Mouse (Mus musculus): ENCODE data around the gene Kmt2c.
"Not testable (repeated sequence)": the region's sequence is repeated elsewhere in the genome, so short reads cannot be mapped to it uniquely, and the experiment has no call there.

Gene Kmt2c

DNA sequence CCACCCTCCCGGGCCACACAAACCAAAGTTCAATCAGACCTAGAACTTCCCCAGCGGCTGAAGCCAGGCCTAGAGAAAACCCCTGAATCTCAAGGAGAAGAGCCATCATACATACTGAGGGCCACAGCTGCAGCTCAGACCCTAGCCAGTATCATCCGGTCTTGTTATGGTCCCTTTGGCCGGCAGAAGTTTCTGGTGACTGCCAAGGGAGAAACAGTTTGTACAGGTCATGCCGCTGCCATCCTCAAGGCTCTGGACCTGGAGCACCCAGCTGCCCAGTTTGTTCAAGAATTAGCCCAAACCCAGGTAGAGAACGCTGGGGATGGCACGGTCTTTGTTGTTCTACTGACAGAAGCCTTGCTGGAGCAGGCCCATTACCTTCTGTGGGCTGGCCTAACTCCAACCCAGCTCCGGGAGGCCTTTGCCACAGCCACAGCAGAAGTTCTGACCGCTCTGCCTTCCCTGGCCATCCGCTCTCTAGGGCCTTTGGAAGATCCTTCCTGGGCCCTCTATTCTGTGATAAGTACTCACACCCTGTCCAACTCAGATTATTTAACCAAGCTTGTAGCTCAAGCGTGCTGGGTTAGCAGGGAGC, 17.8 kb upstream of the Kmt2c start:
- DNase-seq (ENCODE audit: low read depth, low spot score): no peak

GRCm38 (mm10) chr5:25515767-25516166, 17.2 kb upstream of the Kmt2c start, which contains the start of gene Cct8l1:
Gene Cct8l1, plus strand, starts transcription at chr5:25516067.
- no peak for DNase-seq (ENCODE audit: low read depth, low spot score)

DNA sequence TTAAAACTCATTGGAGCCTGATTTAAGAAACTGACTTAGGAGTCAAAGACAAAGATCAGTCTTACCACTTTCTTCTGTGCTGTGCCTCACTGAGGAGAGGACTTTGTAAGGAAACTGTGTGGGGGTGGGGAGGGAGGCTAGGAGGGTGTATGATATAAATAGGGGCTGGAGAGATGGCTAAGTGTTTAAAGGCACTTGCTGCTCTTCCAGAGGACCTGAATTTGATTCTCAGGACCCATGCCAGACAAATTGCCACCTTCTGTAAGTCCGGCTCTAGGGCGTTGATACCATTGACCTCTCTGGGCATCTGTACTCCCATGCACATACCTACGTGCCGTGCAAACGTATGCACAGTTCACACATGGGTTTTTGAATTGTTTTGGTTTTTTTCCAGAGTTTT, 7.5 kb upstream of the Kmt2c start:
- no peak for DNase-seq (ENCODE audit: low read depth, low spot score)

DNA sequence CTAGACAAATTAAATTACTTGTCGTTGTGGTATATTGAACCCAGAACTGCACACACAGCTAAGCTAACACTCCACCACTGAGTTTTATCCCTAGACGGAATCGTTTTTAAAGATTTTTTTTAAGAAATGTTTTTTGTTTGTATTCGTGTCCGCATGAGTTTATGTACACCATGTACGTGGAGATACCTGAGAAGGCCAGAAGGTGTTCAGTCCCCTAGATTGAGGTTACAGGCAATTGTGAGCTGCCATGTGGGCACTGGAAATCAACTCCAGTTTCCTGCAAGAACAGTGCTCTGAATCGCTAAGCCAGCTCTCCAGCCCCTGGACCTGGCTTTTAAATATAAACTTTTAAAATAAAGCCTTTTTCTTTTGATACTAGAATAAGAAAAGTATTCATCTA, 2.1 kb upstream of the Kmt2c start:
- DNase-seq (ENCODE audit: low read depth, low spot score): no peak

- DNase-seq (ENCODE audit: low read depth, low spot score): peak; percentile 90
Measured at GRCm38 (mm10) chr5:25499423-25500398, 1.1 kb upstream of the Kmt2c start.

GRCm38 (mm10) chr5:25498821-25499422, 339 bp upstream of the Kmt2c start:
- peak; percentile 68 for DNase-seq (ENCODE audit: low read depth, low spot score)

DNA sequence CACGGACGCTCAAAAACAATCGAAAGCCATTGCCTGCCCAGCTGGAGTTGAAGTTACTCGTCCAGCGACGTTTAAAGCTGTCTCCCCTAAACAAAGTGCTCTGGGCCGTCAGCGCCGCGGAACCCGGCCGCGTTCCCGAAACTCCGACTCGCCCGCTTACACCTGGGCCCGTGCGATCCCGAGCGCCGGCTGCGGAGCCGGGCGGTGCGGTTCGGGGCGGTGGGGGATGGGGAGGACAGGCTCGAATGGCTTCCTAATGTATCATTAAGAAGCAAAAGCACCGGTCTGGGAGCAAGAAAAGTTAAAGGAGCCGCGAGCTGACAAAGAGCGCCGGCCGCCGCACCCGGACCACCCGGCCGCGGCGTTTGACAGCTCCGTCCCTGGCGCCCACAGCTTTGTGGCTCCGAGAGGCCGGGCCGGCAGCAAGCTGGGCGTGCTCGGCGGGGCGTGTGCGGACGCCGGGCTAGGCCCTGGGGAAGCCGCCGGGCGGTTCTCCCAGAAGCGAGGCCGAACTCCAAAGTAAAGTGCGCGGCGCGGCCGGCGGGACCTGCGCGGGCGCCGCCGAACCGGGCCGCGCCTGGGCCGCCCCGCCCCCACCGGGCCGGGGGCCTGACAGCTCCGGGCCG, 750 bp downstream of the Kmt2c start:
- no peak for DNase-seq (ENCODE audit: low read depth, low spot score)

GRCm38 (mm10) chr5:25497369-25497719, 1.2 kb downstream of the Kmt2c start:
- DNase-seq (ENCODE audit: low read depth, low spot score): no peak

DNA sequence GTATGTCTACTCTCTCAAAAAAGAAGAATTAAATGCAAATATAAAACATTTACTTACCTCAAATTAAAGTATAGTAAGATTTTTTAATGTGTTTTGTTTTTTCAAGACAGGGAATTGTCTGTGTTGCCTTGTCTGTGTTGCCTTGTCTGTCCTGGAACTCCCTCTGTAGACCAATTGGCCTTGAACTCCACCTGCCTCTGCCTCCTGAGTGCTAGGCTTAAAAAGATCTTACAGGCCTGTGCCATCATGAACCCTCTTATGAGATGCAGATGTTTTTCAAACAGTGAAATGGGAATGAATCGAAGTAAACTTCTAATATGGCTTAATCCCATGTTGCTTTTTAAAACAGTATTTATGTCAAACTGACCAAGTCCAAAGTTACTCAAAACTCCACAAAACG, 1.9 kb downstream of the Kmt2c start:
- DNase-seq (ENCODE audit: low read depth, low spot score): no peak

DNA sequence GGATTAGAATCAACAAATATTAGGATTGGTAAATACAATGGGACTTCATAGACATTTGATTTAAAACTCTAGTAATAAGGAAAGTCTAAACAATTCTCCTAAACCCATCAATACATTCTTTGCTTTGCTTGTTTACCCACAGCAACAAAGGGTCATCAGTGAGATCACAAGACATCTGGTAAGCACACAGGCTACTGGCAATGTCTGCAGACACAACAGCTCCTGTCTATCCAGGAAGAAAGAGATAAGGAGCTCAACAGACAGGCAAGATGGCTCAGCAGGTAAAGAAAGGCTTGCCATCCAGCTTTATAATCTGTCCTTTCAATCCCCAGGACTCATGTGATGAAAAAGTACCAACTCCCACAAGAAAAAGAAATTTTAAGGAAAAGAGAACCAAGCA, 19.7 kb downstream of the Kmt2c start:
- no peak for DNase-seq (ENCODE audit: low read depth, low spot score)

DNA sequence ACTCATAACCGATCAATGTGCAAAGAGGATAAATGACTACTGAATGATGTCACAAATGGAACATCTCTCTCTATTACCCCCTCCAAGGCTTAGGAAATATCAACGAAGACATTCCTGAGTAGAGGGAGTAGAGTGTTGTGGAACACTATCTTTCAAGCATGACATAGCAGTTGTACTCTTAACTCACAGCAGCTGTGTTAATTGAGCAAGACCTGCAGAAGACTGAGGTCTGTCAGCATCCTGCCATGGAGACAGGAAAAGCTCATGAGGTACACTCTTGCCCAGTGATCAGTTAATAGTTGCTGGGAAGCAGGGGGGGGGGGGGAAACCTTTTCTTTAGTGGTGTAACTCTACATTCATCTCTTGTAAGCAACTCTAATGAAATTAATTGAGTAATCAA, 22.8 kb downstream of the Kmt2c start:
- DNase-seq (ENCODE audit: low read depth, low spot score): no peak

GRCm38 (mm10) chr5:25472070-25472469, 26.5 kb downstream of the Kmt2c start:
- peak; percentile 43 for DNase-seq (ENCODE audit: low read depth, low spot score)

GRCm38 (mm10) chr5:25461956-25462355, 36.6 kb downstream of the Kmt2c start:
- DNase-seq (ENCODE audit: low read depth, low spot score): no peak

DNA sequence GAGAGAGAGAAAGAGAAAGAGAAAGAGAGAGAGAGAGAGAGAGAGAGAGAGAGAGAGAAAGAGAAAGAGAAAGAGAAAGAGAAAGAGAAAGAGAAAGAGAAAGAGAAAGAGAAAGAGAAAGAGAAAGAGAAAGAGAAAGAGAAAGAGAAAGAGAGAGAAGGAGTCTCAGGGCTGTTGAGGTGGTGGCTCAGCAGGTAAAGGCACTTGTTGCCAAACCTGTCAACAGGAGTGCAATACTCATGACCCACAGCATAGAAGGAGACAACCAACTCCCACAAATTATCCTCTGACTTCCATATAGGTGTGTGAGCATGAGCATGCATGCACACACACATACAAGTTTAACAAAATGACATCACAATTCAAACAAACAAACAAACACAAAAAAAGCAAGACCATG, 43.2 kb downstream of the Kmt2c start:
- DNase-seq (ENCODE audit: low read depth, low spot score): not testable (repeated sequence)

DNA sequence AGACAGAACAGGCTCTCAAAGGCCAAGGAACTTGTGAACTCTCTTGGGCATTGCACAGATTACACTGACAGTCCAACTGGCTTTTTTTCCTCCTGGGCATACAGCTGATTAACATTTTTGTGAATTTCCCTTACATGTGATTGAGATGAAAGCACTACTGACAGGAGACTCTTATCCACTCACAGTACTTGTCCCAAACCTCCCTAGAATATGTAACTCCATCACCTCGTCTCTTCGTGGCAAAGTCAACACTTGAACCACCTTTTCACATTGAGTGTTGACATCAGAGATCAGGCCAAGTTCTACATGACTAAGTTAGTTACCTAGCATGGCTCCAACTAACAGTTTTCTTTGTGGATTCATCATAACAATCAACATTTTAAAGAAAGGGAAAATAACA, 45.9 kb downstream of the Kmt2c start:
- no peak for DNase-seq (ENCODE audit: low read depth, low spot score)

- no peak for DNase-seq (ENCODE audit: low read depth, low spot score)
Measured at GRCm38 (mm10) chr5:25437508-25437907, 61.1 kb downstream of the Kmt2c start.

GRCm38 (mm10) chr5:25436081-25436480, 62.5 kb downstream of the Kmt2c start:
- DNase-seq (ENCODE audit: low read depth, low spot score): peak; percentile 18

DNA sequence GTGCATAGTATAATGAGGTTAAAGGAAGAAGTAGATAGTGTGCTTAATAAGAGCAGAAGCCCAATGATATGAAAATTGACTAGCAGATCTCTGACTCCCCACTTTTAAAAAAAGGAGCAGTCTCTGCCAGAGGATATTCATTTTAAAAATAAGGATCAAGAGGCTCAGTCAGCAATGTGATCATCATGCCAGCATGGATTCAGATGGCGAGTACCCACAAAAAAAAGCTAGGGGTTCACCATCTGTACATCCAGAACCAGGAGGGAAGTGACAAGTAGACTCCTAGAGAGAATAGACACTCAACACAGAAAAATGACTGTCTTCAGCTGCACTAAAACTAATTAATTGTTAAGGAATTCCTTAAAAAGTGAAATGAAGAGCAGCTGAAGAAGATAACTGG, 76.0 kb downstream of the Kmt2c start:
- DNase-seq (ENCODE audit: low read depth, low spot score): no peak

- peak; percentile 16 for DNase-seq (ENCODE audit: low read depth, low spot score)
Measured at GRCm38 (mm10) chr5:25420601-25421000, 78.0 kb downstream of the Kmt2c start.

DNA sequence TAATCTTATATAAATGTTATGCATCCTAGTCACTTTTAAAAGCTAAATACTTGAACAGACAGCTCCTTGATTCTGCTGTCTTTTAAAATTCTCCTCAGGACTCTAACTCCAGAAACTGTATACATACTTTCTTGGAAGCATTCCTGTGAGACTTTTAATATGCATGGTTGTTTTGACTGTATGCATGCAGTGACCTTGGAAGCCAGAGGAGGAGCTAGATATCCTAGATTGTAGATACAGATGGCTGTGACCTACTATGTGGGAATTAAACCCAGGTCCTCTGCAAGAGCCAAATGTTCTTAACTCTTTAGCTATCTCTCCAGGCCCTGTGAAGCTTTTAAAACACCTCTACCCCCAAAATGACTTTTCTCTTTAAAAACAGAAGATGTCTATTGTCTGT, 83.2 kb downstream of the Kmt2c start:
- DNase-seq (ENCODE audit: low read depth, low spot score): no peak

GRCm38 (mm10) chr5:25396727-25397126, 101.9 kb downstream of the Kmt2c start:
- DNase-seq (ENCODE audit: low read depth, low spot score): no peak

DNA sequence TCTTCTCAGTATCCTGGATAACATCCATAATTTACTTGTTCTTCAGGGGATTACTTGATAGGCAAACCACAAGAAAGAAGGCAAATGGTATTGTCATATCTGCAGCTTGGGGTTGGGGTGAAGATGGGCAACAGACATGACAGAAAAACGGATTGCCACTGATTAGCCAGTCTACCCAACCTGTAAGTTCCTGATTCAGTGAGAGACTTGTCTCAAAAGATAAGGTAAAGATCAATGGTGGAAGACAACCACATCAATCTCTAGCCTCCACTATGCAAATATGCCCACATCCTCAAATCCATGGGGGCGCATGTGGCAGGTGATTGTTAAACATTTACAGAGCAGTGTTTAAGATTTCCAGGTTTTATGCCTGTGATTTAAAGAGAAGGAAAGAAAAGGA, 105.9 kb downstream of the Kmt2c start:
- DNase-seq (ENCODE audit: low read depth, low spot score): no peak
